Mouse (Mus musculus): ENCODE measurements around the gene Olfr355. TPM values are rescaled to one million over a fixed set of nuclear protein-coding genes. Genes with fewer than 3 reads are reported as not detected.

Olfr355 gene
- not detected in 2 replicates for polyA plus RNA-seq (2015; fragmentation: Nextera tagmentation; extraction: Ambion mirVana)

DNA sequence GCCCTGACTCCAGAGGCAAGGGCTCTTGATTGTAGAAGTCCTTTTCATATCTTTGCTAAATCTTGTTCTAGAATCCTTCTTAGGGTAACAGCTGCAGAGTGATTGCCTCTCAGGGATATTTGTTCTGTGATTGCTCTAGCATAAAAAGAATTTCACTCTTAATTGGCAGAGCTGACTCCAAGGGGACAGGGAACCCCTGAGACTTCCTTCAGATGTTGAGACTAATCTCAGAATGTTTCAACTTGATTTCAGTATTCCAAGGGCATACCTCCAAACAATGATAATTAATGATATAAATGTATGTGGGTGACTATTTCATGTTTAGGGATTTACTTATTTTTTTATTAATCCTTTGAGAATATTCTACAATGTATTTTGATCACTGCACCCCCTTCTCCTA is at the start of gene Olfr355:
Gene Olfr355 (minus strand): TSS at position 101 of the 400 bp plus-strand sequence.
- no peaks in the 10 kb centered on the region for H3K9me3 ChIP-seq
- H3K9ac ChIP-seq: no peak within 1 kb of the TSS
- no peak within 1 kb of the TSS for H3K4me2 ChIP-seq
- H3K27ac ChIP-seq: no peak within 1 kb of the TSS
- H3K27me3 ChIP-seq: no peaks in the 10 kb centered on the region
- ATAC-seq (ENCODE audit: borderline replicate concordance, extremely low read depth, low FRiP score, low TSS enrichment): no peak
- no peak within 1 kb of the TSS for H3K4me3 ChIP-seq
- no peaks in the 10 kb centered on the region for H3K36me3 ChIP-seq
- no peaks in the 10 kb centered on the region for H3K4me1 ChIP-seq

DNA sequence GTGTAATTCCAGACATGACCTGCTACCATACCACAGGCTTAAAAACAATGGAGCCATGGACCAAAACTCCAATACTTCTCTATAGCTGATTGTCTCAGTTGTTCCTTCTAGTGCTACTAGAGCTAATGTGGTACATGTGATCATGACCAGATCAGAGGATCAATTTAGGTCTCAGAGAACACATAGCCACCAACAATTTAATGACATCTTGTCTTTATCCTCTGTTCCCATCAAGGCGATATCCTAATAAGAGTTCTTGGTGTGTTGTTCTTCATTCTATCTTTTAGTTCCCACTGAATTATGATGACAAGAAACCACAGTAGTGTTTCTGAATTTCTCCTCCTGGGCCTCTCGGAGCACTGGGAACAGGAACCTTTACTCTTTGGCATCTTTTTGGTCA is 8.1 kb upstream of the Olfr355 start, which contains the start of gene Olfr356:
Gene Olfr356 (plus strand): TSS at position 301 of the 400 bp plus-strand sequence.
- Histone ChIP-seq H3K4me3 (no peak within 1 kb of the TSS), H3K4me1 (no peaks in the 10 kb centered on the region), H3K27me3 (no peaks in the 10 kb centered on the region), H3K4me2 (no peak within 1 kb of the TSS), H3K9me3 (no peaks in the 10 kb centered on the region), H3K27ac (no peak within 1 kb of the TSS), H3K9ac (no peak within 1 kb of the TSS), H3K36me3 (no peaks in the 10 kb centered on the region)
- WGBS: 76% methylated on average over 2 of the region's 2 CpGs
- ATAC-seq (ENCODE audit: borderline replicate concordance, extremely low read depth, low FRiP score, low TSS enrichment): no peak

DNA sequence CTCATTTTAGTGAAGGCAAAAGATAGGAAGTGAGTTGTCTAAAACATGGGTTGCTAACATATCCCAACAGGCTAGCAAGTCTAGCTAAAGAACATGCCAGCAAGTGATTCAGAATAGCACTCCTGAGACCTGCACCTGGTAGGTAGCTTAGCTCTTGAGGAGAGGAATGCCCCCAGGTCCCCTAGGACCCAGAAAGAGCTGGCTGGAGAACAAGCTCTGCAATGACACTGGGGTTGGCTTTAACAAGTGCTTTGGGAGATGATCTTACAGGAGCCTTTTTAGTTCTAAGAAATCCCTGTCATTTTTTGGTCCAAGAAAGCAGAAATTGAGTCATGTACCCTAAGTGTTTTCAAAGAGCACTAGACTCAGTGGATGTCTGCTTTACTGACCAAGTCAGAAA is 23.3 kb downstream of the Olfr355 start, which contains the start of gene Olfr354:
Gene Olfr354 (plus strand): TSS at position 301 of the 400 bp plus-strand sequence.
- Histone ChIP-seq H3K4me3 (no peak within 1 kb of the TSS), H3K4me2 (no peak within 1 kb of the TSS), H3K9me3 (no peaks in the 10 kb centered on the region), H3K36me3 (no peaks in the 10 kb centered on the region), H3K9ac (no peak within 1 kb of the TSS), H3K27me3 (no peaks in the 10 kb centered on the region), H3K27ac (no peak within 1 kb of the TSS), H3K4me1 (no peaks in the 10 kb centered on the region)
- no peak for ATAC-seq (ENCODE audit: borderline replicate concordance, extremely low read depth, low FRiP score, low TSS enrichment)

- no peak overlapping the region for H3K4me3 ChIP-seq
- ATAC-seq (ENCODE audit: borderline replicate concordance, extremely low read depth, low FRiP score, low TSS enrichment): no peak
- 0 out of 2 replicates have a peak, but pooled peaks cover 3% of the 10 kb centered on the region for H3K9me3 ChIP-seq
- no peak overlapping the region for H3K9ac ChIP-seq
- no peaks in the 10 kb centered on the region for H3K36me3 ChIP-seq
- H3K27me3 ChIP-seq: no peaks in the 10 kb centered on the region
- no peaks in the 10 kb centered on the region for H3K4me1 ChIP-seq
- no peak overlapping the region for H3K4me2 ChIP-seq
- H3K27ac ChIP-seq: no peak overlapping the region
These were observed 31.6 kb downstream of the Olfr355 start for GRCm38 (mm10) chr2:36897114-36897513.

DNA sequence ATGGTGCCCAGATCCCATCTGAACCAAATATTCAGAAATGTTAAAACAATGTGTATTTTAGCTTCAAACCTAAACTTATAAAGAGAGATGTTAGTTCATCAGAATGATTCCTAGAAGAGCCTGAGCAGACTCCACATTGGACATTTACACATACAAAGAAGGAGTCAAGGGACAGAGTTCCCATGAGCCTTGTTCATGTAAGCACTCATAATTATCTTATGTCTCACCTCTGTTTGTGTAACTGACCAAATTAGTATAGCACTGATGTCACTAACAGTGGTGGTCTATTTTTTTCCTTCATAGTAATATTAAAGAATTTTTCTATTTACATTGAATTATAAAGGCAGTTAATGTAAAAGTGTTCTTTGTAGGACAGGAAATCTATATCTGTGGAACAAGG is 35.9 kb downstream of the Olfr355 start, which contains the start of gene Olfr353:
Gene Olfr353 (minus strand): TSS at position 101 of the 400 bp plus-strand sequence.
- Histone ChIP-seq H3K4me1 (no peaks in the 10 kb centered on the region), H3K27me3 (no peaks in the 10 kb centered on the region), H3K9ac (no peak within 1 kb of the TSS), H3K27ac (no peak within 1 kb of the TSS), H3K36me3 (no peaks in the 10 kb centered on the region), H3K9me3 (no peaks in the 10 kb centered on the region), H3K4me3 (no peak within 1 kb of the TSS), H3K4me2 (no peak within 1 kb of the TSS)
- ATAC-seq (ENCODE audit: borderline replicate concordance, extremely low read depth, low FRiP score, low TSS enrichment): no peak

Other genes starting within 250 kb of the Olfr355 start
- gene Olfr346, start 243.1 kb downstream of the Olfr355 start, polyA plus RNA-seq (2015; fragmentation: Nextera tagmentation; extraction: Ambion mirVana): not detected in 2 replicates
- gene Olfr347, start 197.0 kb downstream of the Olfr355 start, polyA plus RNA-seq (2015; fragmentation: Nextera tagmentation; extraction: Ambion mirVana): not detected in 2 replicates
- gene Olfr348, start 144.6 kb downstream of the Olfr355 start, polyA plus RNA-seq (2015; fragmentation: Nextera tagmentation; extraction: Ambion mirVana): not detected in 2 replicates
- not detected in 2 replicates for gene Olfr50, start 138.4 kb downstream of the Olfr355 start, polyA plus RNA-seq (2015; fragmentation: Nextera tagmentation; extraction: Ambion mirVana)
- gene Olfr3, start 111.9 kb downstream of the Olfr355 start, polyA plus RNA-seq (2015; fragmentation: Nextera tagmentation; extraction: Ambion mirVana): not detected in 2 replicates
- gene Olfr350, start 82.6 kb downstream of the Olfr355 start, polyA plus RNA-seq (2015; fragmentation: Nextera tagmentation; extraction: Ambion mirVana): not detected in 2 replicates
- gene Olfr351, start 66.2 kb downstream of the Olfr355 start, polyA plus RNA-seq (2015; fragmentation: Nextera tagmentation; extraction: Ambion mirVana): not detected in 2 replicates
- not detected in 2 replicates for gene Olfr352, start 60.4 kb downstream of the Olfr355 start, polyA plus RNA-seq (2015; fragmentation: Nextera tagmentation; extraction: Ambion mirVana)
- not detected in 2 replicates for gene Olfr353, start 36.0 kb downstream of the Olfr355 start, polyA plus RNA-seq (2015; fragmentation: Nextera tagmentation; extraction: Ambion mirVana)
- gene Olfr354, start 23.2 kb downstream of the Olfr355 start, polyA plus RNA-seq (2015; fragmentation: Nextera tagmentation; extraction: Ambion mirVana): not detected in 2 replicates
- gene Olfr356, start 8.2 kb upstream of the Olfr355 start, polyA plus RNA-seq (2015; fragmentation: Nextera tagmentation; extraction: Ambion mirVana): not detected in 2 replicates
- gene Olfr357, start 64.9 kb upstream of the Olfr355 start, polyA plus RNA-seq (2015; fragmentation: Nextera tagmentation; extraction: Ambion mirVana): not detected in 2 replicates
- not detected in 2 replicates for gene Olfr358, start 80.4 kb upstream of the Olfr355 start, polyA plus RNA-seq (2015; fragmentation: Nextera tagmentation; extraction: Ambion mirVana)
- not detected in 2 replicates for gene Olfr360, start 136.8 kb upstream of the Olfr355 start, polyA plus RNA-seq (2015; fragmentation: Nextera tagmentation; extraction: Ambion mirVana)
- not detected in 2 replicates for gene Olfr361, start 160.4 kb upstream of the Olfr355 start, polyA plus RNA-seq (2015; fragmentation: Nextera tagmentation; extraction: Ambion mirVana)
- not detected in 2 replicates for gene Olfr362, start 189.0 kb upstream of the Olfr355 start, polyA plus RNA-seq (2015; fragmentation: Nextera tagmentation; extraction: Ambion mirVana)
- gene Olfr364-ps1, start 210.4 kb upstream of the Olfr355 start, polyA plus RNA-seq (2015; fragmentation: Nextera tagmentation; extraction: Ambion mirVana): not detected in 2 replicates

All from lung, embryonic 15.5 days (tissue).